Mouse (Mus musculus) ovary, adult 18-20 months (tissue): Measurements from ENCODE around the gene Mybl2.

Experiments used
- DNase-seq: peaks from one replicate; pipeline ENCODE4 v3.0.0; 2022; ENCODE audit warnings: low spot score, mixed read lengths

Gene Mybl2

GRCm38 (mm10) chr2:163111413-163112201 is 57.1 kb downstream of the Mybl2 start:
- no peak for DNase-seq

- DNase-seq = no peak
These were observed 66.3 kb downstream of the Mybl2 start for GRCm38 (mm10) chr2:163120626-163121352.

GRCm38 (mm10) chr2:163121353-163121660 is 66.8 kb downstream of the Mybl2 start:
- no peak for DNase-seq

- peak; percentile 25 for DNase-seq
These were observed 67.8 kb downstream of the Mybl2 start for GRCm38 (mm10) chr2:163122319-163122718.

GRCm38 (mm10) chr2:163123496-163123895 is 69.0 kb downstream of the Mybl2 start:
- DNase-seq = no peak

GRCm38 (mm10) chr2:163130837-163131236 is 76.3 kb downstream of the Mybl2 start:
- DNase-seq = no peak

- no peak for DNase-seq
These were observed 77.8 kb downstream of the Mybl2 start for GRCm38 (mm10) chr2:163132314-163132713.
